Mouse (Mus musculus) spleen, adult 10 weeks (tissue): ENCODE results near the gene Gm17019. TPM values are rescaled to one million over a fixed set of nuclear protein-coding genes. Genes with fewer than 3 reads are reported as not detected.

Experiments used
- polyA plus RNA-seq: library from polyadenylated mRNA; stranded (reverse); fragments of 350-450 nt; fragmentation: Illumina TruSeq; extraction: RNeasy Lipid Tissue Mini Kit (QIAGEN cat#74804); gene quantifications from one replicate; pipeline ENCODE4 v1.2.3, GENCODE M21; 2015; ENCODE audit warnings: low replicate concordance; ENCODE audit not compliant: insufficient read depth

The Gm17019 gene
- polyA plus RNA-seq, result not detected

DNA sequence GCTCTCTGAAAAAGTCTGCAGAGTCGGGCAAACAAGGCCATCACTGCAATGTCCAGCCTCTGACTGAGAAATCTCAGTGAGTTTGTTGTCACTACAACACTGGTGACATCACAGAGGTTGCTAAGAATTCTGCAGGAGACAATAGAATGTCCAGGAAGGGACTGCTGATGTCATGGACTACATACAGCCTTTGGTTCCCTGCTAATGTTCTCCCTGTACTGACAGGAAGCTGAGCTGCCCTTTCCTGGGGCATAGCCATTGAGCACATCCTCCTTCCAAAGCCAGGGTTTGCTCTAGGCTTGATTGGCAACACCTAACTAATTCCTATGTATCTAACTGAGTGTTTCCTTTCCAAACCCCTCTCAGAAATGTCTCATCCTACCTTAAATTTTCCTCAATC, at the start of gene Gm17019:
Gene Gm17019, minus strand, starts transcription at position 101 of the 400 bp plus-strand sequence.

Other genes with a start within 250 kb of the Gm17019 start
- gene Gm9758, start 118.1 kb downstream of the Gm17019 start, polyA plus RNA-seq, result not detected
- gene Speer4e, start 94.6 kb downstream of the Gm17019 start, polyA plus RNA-seq, result not detected
- not detected for gene Gm10354, start 54.1 kb downstream of the Gm17019 start, polyA plus RNA-seq